Mouse (Mus musculus): ENCODE results near the gene Ccdc36.

GRCm38 (mm10) chr9:108395427-108395826, 32.9 kb downstream of the Ccdc36 start:
- TF ChIP-seq CTCF (conservative IDR thresholded peaks at IDR 0.05; ENCODE audit: insufficient read depth, insufficient read length, low read depth, low read length) (no peak), POLR2A (IDR thresholded peaks at IDR 0.05; ENCODE audit: low read depth, low read length) (no peak)
